Mouse (Mus musculus) spleen, adult 12 weeks (tissue): ENCODE results near the gene Fam83f.

Experiments
- DNase-seq: peaks from one replicate; pipeline ENCODE4 v3.0.0; 2022; ENCODE audit warnings: low spot score

Fam83f gene

GRCm38 (mm10) chr15:80742991-80743474 is 71.4 kb downstream of the Fam83f start:
- no peak for DNase-seq

- DNase-seq = no peak
These were observed 72.0 kb downstream of the Fam83f start for GRCm38 (mm10) chr15:80743606-80744005.

- no peak for DNase-seq
These were observed 73.2 kb downstream of the Fam83f start for GRCm38 (mm10) chr15:80744667-80745422.

GRCm38 (mm10) chr15:80748979-80749378 is 77.3 kb downstream of the Fam83f start:
- no peak for DNase-seq
